Comparison of ENCODE assay signal across 8 mouse cellular contexts in the genomic region with DNA sequence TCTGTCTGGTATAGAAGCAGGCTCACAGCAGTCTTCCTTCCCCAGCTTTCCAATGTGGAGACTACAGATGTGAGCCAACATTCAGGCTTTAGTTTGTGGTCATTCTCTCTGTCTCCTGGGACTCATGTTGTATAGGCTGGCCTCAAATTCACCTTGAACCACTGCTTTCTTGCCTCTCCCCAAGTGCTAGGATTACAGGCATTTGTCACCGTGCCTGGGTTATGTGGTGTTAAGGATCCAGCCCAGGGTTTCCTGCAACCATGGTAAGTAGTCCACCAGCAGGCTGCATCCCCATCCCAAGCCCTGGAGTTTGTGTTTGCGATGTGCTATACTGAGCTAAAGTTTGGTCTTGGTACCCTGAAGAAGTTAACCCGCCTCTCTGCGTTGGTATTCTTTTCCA. TPM values are rescaled to one million over a fixed set of nuclear protein-coding genes. Genes with fewer than 3 reads are reported as not detected.
DNase-seq lines count a peak whose midpoint lies in the region; ATAC-seq and TF ChIP-seq lines count a peak whose summit lies in the region.

No protein-coding gene starts in this region.

- no peak for ATAC-seq in kidney, embryonic 14.5 days (ENCODE audit: low FRiP score, low TSS enrichment)
- no peak for ATAC-seq in embryonic facial prominence, embryonic 13.5 days (ENCODE audit: insufficient number of reproducible peaks, insufficient read depth, low FRiP score, low TSS enrichment, low read depth)
- ATAC-seq in hindbrain, embryonic 15.5 days (ENCODE audit: low FRiP score, low read depth), result no peak
- no peak for ATAC-seq in megakaryocyte, adult 5-6 weeks (ENCODE audit: poor library complexity, severe bottlenecking)

- H3K9ac ChIP-seq in kidney, embryonic 14.5 days (ENCODE audit: low read depth, low read length), result no peak overlapping the region
- peak overlapping the region; percentile 60 for H3K9ac ChIP-seq in embryonic facial prominence, embryonic 13.5 days
- H3K9ac ChIP-seq in hindbrain, embryonic 15.5 days, result no peak overlapping the region

- H3K27ac ChIP-seq in kidney, embryonic 14.5 days (ENCODE audit: low read depth, low read length), result peak overlapping the region; percentile 62; the same call in 1 of the 2 replicates
- H3K27ac ChIP-seq in embryonic facial prominence, embryonic 13.5 days, result peak overlapping the region; percentile 96
- peak overlapping the region; percentile 81 for H3K27ac ChIP-seq in hindbrain, embryonic 15.5 days (replicated peaks)

- H3K27me3 ChIP-seq in kidney, embryonic 14.5 days (ENCODE audit: control insufficient read depth, insufficient read depth, low read length), result no peaks in the 10 kb centered on the region
- no peaks in the 10 kb centered on the region for H3K27me3 ChIP-seq in embryonic facial prominence, embryonic 13.5 days
- H3K27me3 ChIP-seq in hindbrain, embryonic 15.5 days, result no peaks in the 10 kb centered on the region
- H3K27me3 ChIP-seq in myocyte (ENCODE audit: control insufficient read depth, insufficient read depth, insufficient read length), result no peaks in the 10 kb centered on the region

- H3K9me3 ChIP-seq in kidney, embryonic 14.5 days (ENCODE audit: control insufficient read depth, low read length), result no peaks in the 10 kb centered on the region
- H3K9me3 ChIP-seq in embryonic facial prominence, embryonic 13.5 days, result no peaks in the 10 kb centered on the region
- no peaks in the 10 kb centered on the region for H3K9me3 ChIP-seq in hindbrain, embryonic 15.5 days

- no peaks in the 10 kb centered on the region for H3K79me2 ChIP-seq in myocyte (ENCODE audit: control insufficient read depth, insufficient read depth)

- H3K36me3 ChIP-seq in kidney, embryonic 14.5 days (ENCODE audit: control insufficient read depth, insufficient read depth, low read length), result no peaks in the 10 kb centered on the region
- H3K36me3 ChIP-seq in embryonic facial prominence, embryonic 13.5 days, result no peaks in the 10 kb centered on the region
- H3K36me3 ChIP-seq in hindbrain, embryonic 15.5 days, result no peaks in the 10 kb centered on the region
- H3K36me3 ChIP-seq in myocyte (ENCODE audit: control insufficient read depth, insufficient read depth), result no peaks in the 10 kb centered on the region

- 46% methylated on average over 4 of the region's 4 CpGs for WGBS in kidney, embryonic 14.5 days
- 14% methylated on average over 4 of the region's 4 CpGs for WGBS in embryonic facial prominence, embryonic 13.5 days
- WGBS in hindbrain, embryonic 15.5 days, result 57% methylated on average over 4 of the region's 4 CpGs

- no peak for DNase-seq in kidney, postnatal 10 days
- no peak for DNase-seq in ovary, postnatal 10 days (ENCODE audit: low spot score)
- no peak for DNase-seq in urinary bladder, adult 18-20 months (ENCODE audit: low spot score in 2 of 2)

- no peak overlapping the region for H3K4me3 ChIP-seq in kidney, embryonic 14.5 days (ENCODE audit: low read length)
- peak overlapping the region; percentile 43 for H3K4me3 ChIP-seq in embryonic facial prominence, embryonic 13.5 days
- H3K4me3 ChIP-seq in hindbrain, embryonic 15.5 days, result 0 out of 2 replicates have a peak overlapping the region, but pooled peaks have one; percentile 20
- H3K4me3 ChIP-seq in myocyte, result no peak overlapping the region

- H3ac ChIP-seq in myocyte (ENCODE audit: control insufficient read depth, insufficient read length), result no peak overlapping the region

- H3K4me1 ChIP-seq in kidney, embryonic 14.5 days (ENCODE audit: control insufficient read depth, insufficient read depth, low read length), result peaks cover 19% of the 10 kb centered on the region
- peaks cover 39% of the 10 kb centered on the region for H3K4me1 ChIP-seq in embryonic facial prominence, embryonic 13.5 days
- peaks cover 28% of the 10 kb centered on the region for H3K4me1 ChIP-seq in hindbrain, embryonic 15.5 days (replicated peaks)

- TF ChIP-seq POLR2A in myocyte (IDR thresholded peaks at IDR 0.05; ENCODE audit: insufficient read length, low read depth), result no peak

- no peak overlapping the region; the same call in 1 of the 2 replicates for H3K4me2 ChIP-seq in kidney, embryonic 14.5 days (replicated peaks; ENCODE audit: low read depth, low read length)
- H3K4me2 ChIP-seq in embryonic facial prominence, embryonic 13.5 days, result peak overlapping the region; percentile 63
- peak overlapping the region; percentile 44 for H3K4me2 ChIP-seq in hindbrain, embryonic 15.5 days
- peak overlapping the region; percentile 34 for H3K4me2 ChIP-seq in myocyte (ENCODE audit: low read depth)

TF ChIP-seq in myocyte, 11 proteins besides CTCF, POLR2A, EP300 and RAD21:
- TF ChIP-seq TCF12 (IDR thresholded peaks at IDR 0.05; ENCODE audit: insufficient read depth, poor library complexity, severe bottlenecking), result no peak
- TF ChIP-seq POLR2AphosphoS2 (IDR thresholded peaks at IDR 0.05; ENCODE audit: insufficient read length, low read depth), result no peak
- TF ChIP-seq MYOD1 (IDR thresholded peaks at IDR 0.05; ENCODE audit: control insufficient read depth in 1 of 3, insufficient read length in 2 of 3, low read depth in 2 of 3), result no peak
- no peak for TF ChIP-seq MAX (IDR thresholded peaks at IDR 0.05; ENCODE audit: low read depth)
- no peak for TF ChIP-seq USF1 (IDR thresholded peaks at IDR 0.05; ENCODE audit: low read depth)
- TF ChIP-seq REST (IDR thresholded peaks at IDR 0.05; ENCODE audit: insufficient read depth, insufficient read length), result no peak
- no peak for TF ChIP-seq TCF3 (IDR thresholded peaks at IDR 0.05; ENCODE audit: insufficient read length, low read depth)
- TF ChIP-seq MYOG (IDR thresholded peaks at IDR 0.05; ENCODE audit: control insufficient read depth in 1 of 3, insufficient read depth in 1 of 3, insufficient read length in 2 of 3, low read depth in 2 of 3), result no peak

RNA-seq across cellular contexts. Expression of gene Rab30, which starts 35.2 kb away (rescaled TPM):
- polyA plus RNA-seq in kidney, embryonic 14.5 days (2014; fragmentation: Nextera tagmentation; extraction: Ambion mirVana), result 6.6 and 7.9 TPM in 2 replicates
- polyA plus RNA-seq in embryonic facial prominence, embryonic 13.5 days (2015; fragmentation: Nextera tagmentation; extraction: Ambion mirVana), result 22.5 and 23.0 TPM in 2 replicates
- 18.6 and 21.1 TPM in 2 replicates for polyA plus RNA-seq in hindbrain, embryonic 15.5 days (2015; fragmentation: Nextera tagmentation; extraction: Ambion mirVana)
- 2.7 TPM for polyA plus RNA-seq in myocyte (2012; fragmentation: generic; extraction: Trizol)
- 0.02 and 0.27 TPM in 2 replicates for total RNA-seq in megakaryocyte, adult 5-6 weeks (2015)
- 0.11 and 0.57 TPM in 2 replicates for total RNA-seq in megakaryocyte, adult 5-6 weeks (2017)

Comparison
In these comparisons a context has a peak if more than half of its experiments do, and no peak if none do; other contexts are left out.
1. H3K4me3 ChIP-seq: peak in embryonic facial prominence, embryonic 13.5 days (single experiment) and hindbrain, embryonic 15.5 days (single experiment); none in kidney, embryonic 14.5 days (single experiment) and myocyte (single experiment).
2. Peak in every context shown above with its lines, with median percentiles within 50 percentile points of each other: H3K27ac ChIP-seq.